Mouse (Mus musculus) heart, adult 2 months (tissue): ENCODE results near the gene Pcdh15. TPM values are rescaled to one million over a fixed set of nuclear protein-coding genes. Genes with fewer than 3 reads are reported as not detected.
A peak's percentile ranks its signal among the peaks of the same experiment; 100 is the strongest.

Experiments
- DNase-seq, 2 experiments: peaks; one replicate each; pipeline ENCODE4 v3.0.0; 2021
- H3K27ac ChIP-seq: fragments of 200-600 bp; 2 replicates; pipeline ENCODE4 v1.8.1; 2022
- H3K27me3 ChIP-seq: fragments of 200-500 bp; 2 replicates; pipeline ENCODE4 v1.6.1; 2012; ENCODE audit warnings: mild to moderate bottlenecking, low read length, inconsistent platforms, mixed read lengths; ENCODE audit not compliant: control insufficient read depth, insufficient read depth
- H3K36me3 ChIP-seq: fragments of 200-500 bp; 2 replicates; pipeline ENCODE4 v1.6.1; 2012; ENCODE audit warnings: low read length, inconsistent platforms; ENCODE audit not compliant: control insufficient read depth, insufficient read depth
- H3K4me1 ChIP-seq: fragments of 200-500 bp; 2 replicates; pipeline ENCODE4 v1.6.1; 2011; ENCODE audit warnings: low read length; ENCODE audit not compliant: control insufficient read depth, insufficient read depth
- H3K4me3 ChIP-seq: fragments of 200-600 bp; 2 replicates; pipeline ENCODE4 v1.8.1; 2022
- H3K79me2 ChIP-seq: fragments of 200-500 bp; replicated peaks from 2 replicates; pipeline ENCODE4 v1.6.1; 2012; ENCODE audit warnings: mild to moderate bottlenecking, inconsistent platforms, low read length, moderate library complexity, mixed read lengths; ENCODE audit not compliant: control insufficient read depth, insufficient read depth
- H3K9ac ChIP-seq: fragments of 200-500 bp; 2 replicates; pipeline ENCODE4 v1.6.1; 2012; ENCODE audit warnings: low read depth, mild to moderate bottlenecking, control low read depth, inconsistent platforms, low read length, mixed read lengths
- CTCF ChIP-seq: fragments of 200-600 bp; IDR thresholded peaks from 2 replicates; pipeline ENCODE4 v1.8.1; 2022; ENCODE audit warnings: antibody characterized with exemption, mild to moderate bottlenecking, moderate library complexity
- EP300 ChIP-seq: fragments of 200-500 bp; IDR thresholded peaks from 2 replicates; pipeline ENCODE4 v1.6.1; 2011; ENCODE audit warnings: low read depth, low read length, control low read depth; ENCODE audit not compliant: insufficient read depth
- POLR2A ChIP-seq: fragments of 200-500 bp; IDR thresholded peaks from 2 replicates; pipeline ENCODE4 v1.6.1; 2011; ENCODE audit warnings: mild to moderate bottlenecking, low read depth, low read length, control low read depth; ENCODE audit not compliant: insufficient read depth
- WGBS: fragments of 180-500 bp; shearing (Covaris S2); methylation state at CpG from one replicate; pipeline ENCODE4 v1.1.7; 2018; 5-methylcytosine and 5-hydroxymethylcytosine counted together
- intact Hi-C: fragments of 180-260 bp; cut with DNase I; formaldehyde crosslinking; loops from one replicate; pipeline ENCODE4 v1.15.1; 2025
- polyA plus RNA-seq: library from polyadenylated mRNA; depleted of rRNA; stranded (reverse); fragments of >200 nt; gene quantifications from 2 replicates; pipeline ENCODE4 v1.2.3, GENCODE M21; 2012
- total RNA-seq, 2 experiments: library from RNA; stranded (reverse); gene quantifications; 2 replicates each; pipeline ENCODE4 v1.2.3; 2021

Pcdh15 gene
- total and polyA plus RNA-seq, 3 experiments, result 0.61 to 0.89 (median 0.68) TPM

GRCm38 (mm10) chr10:74642125-74642524 is 1543.0 kb downstream of the Pcdh15 start:
- Histone ChIP-seq H3K4me1 (no peaks in the 10 kb centered on the region), H3K4me3 (no peak overlapping the region), H3K79me2 (no peaks in the 10 kb centered on the region), H3K27me3 (no peaks in the 10 kb centered on the region), H3K27ac (no peak overlapping the region), H3K9ac (no peak overlapping the region), H3K36me3 (no peaks in the 10 kb centered on the region)
- no peak for DNase-seq
- 51% methylated on average over 6 of the region's 6 CpGs for WGBS
- TF ChIP-seq POLR2A (no peak), CTCF (peak; percentile 57)
- intact Hi-C loops, result no loop called here

- no peak for DNase-seq
- Histone ChIP-seq H3K27me3 (no peaks in the 10 kb centered on the region), H3K36me3 (no peaks in the 10 kb centered on the region), H3K9ac (no peak overlapping the region), H3K4me1 (no peaks in the 10 kb centered on the region), H3K27ac (no peak overlapping the region), H3K4me3 (no peak overlapping the region), H3K79me2 (no peaks in the 10 kb centered on the region)
- no peak for TF ChIP-seq EP300
- TF ChIP-seq CTCF, result no peak
- intact Hi-C loops, result no loop called here
- 48% methylated on average over 1 of the region's 1 CpGs for WGBS
Measured at GRCm38 (mm10) chr10:74663171-74663570, 1564.0 kb downstream of the Pcdh15 start.

DNA sequence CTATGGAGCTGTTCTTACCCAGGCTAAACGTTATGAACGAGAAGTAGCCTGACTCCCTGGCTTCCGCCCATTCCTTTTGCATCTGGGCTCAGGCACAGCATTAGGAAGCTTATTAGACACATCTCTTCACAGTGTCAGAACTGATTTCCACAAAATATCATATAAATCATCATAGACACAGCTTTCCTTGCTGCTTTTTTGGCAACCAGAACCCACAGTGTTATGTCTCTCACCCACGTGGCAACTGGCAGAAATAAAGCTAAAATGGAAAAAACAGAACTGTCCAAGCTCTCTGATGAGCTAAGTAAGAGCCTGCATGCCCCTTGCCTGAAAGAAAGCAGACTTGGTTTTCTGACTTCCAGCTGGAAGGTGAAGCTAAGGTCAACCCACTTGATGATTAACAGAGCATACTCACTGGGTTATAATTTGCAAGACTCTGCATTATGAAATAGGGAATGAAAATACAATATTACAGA is 1580.9 kb downstream of the Pcdh15 start:
- intact Hi-C loops, result no loop called here
- H3K79me2 ChIP-seq, result no peaks in the 10 kb centered on the region
- 50% methylated on average over 4 of the region's 4 CpGs for WGBS
- no peaks in the 10 kb centered on the region for H3K36me3 ChIP-seq
- H3K4me3 ChIP-seq, result no peak overlapping the region
- H3K9ac ChIP-seq, result no peak overlapping the region
- no peak overlapping the region for H3K27ac ChIP-seq
- no peaks in the 10 kb centered on the region for H3K4me1 ChIP-seq
- TF ChIP-seq POLR2A (no peak), EP300 (no peak), CTCF (no peak)
- no peaks in the 10 kb centered on the region for H3K27me3 ChIP-seq
- no peak for DNase-seq

DNA sequence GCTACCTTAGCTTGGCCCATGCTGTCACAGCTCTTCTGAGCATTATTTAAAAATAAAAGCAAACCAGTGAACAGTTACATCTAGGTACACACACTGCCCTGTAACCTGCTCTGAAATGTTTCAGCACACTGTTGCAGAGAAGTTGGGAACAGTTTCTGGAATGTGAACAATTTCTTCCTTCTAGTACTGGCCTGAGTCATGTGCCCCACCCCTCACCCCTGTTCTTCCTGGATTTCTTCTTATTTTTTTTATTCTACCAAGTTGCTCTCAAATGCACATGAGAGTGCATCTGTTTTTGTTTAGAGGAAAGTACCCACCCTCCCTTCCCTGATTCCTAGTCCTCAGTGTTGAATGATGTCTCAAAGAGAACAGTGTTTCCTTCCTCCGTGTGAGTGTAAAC is 1581.4 kb downstream of the Pcdh15 start:
- Histone ChIP-seq H3K4me3 (no peak overlapping the region), H3K27me3 (no peaks in the 10 kb centered on the region), H3K27ac (no peak overlapping the region), H3K9ac (no peak overlapping the region), H3K4me1 (no peaks in the 10 kb centered on the region), H3K36me3 (no peaks in the 10 kb centered on the region), H3K79me2 (no peaks in the 10 kb centered on the region)
- no peak for DNase-seq
- WGBS, result 37% methylated on average over 1 of the region's 1 CpGs
- intact Hi-C loops, result no loop called here
- no peak for TF ChIP-seq EP300
- no peak for TF ChIP-seq POLR2A
- TF ChIP-seq CTCF, result no peak
